9 mouse cellular contexts compared by ENCODE assay signal in genomic region chr7:101317014-101317413, GRCm38 (mm10). TPM values are rescaled to one million over a fixed set of nuclear protein-coding genes. Genes with fewer than 3 reads are reported as not detected.
DNase-seq lines count a peak whose midpoint lies in the region; ATAC-seq and TF ChIP-seq lines count a peak whose summit lies in the region.
"Had no signal": no experiment of that assay in that cellular context is flagged by ENCODE, and none has a peak within 500 bp of the region (broad histone marks: within the 10 kb centered on the region; RNA-seq: fewer than 3 reads in every experiment).

TSS of gene Stard10 (plus strand) at chr7:101317086.

- no peaks in the 10 kb centered on the region; the same call in 1 of the 2 replicates for H3K79me2 ChIP-seq in MEL (ENCODE audit: control insufficient read depth, insufficient read depth, low read length, poor library complexity)

- WGBS in kidney, adult 2 months, result 89% methylated on average over 3 of the region's 3 CpGs
- 37% methylated on average over 3 of the region's 3 CpGs for WGBS in large intestine, adult 2 months
- 61% methylated on average over 3 of the region's 3 CpGs for WGBS in stomach, embryonic 14.5 days

- H3K27me3 ChIP-seq in kidney, adult 2 months (replicated peaks; ENCODE audit: control insufficient read depth, insufficient read depth, low read length), result no peaks in the 10 kb centered on the region
- H3K27me3 ChIP-seq in MEL (ENCODE audit: control insufficient read depth in 1 of 2, insufficient read depth in 2 of 2, low read length in 2 of 2), result no peaks in the 10 kb centered on the region
- no peaks in the 10 kb centered on the region for H3K27me3 ChIP-seq in stomach, embryonic 14.5 days (ENCODE audit: control insufficient read depth, insufficient read depth, low read length)

- TF ChIP-seq EP300 in MEL (IDR thresholded peaks at IDR 0.05; ENCODE audit: low read depth in 1 of 2, low read length in 2 of 2), result no peak

- H3K9ac ChIP-seq in MEL (ENCODE audit: control insufficient read depth, low read depth, low read length, poor library complexity, severe bottlenecking), result no peak within 1 kb of the TSS
- no peak within 1 kb of the TSS for H3K9ac ChIP-seq in stomach, embryonic 14.5 days (replicated peaks; ENCODE audit: low read depth, low read length)

- no peak within 1 kb of the TSS for H3K4me3 ChIP-seq in kidney, adult 2 months (ENCODE audit: insufficient read depth, low read depth, low read length)
- H3K4me3 ChIP-seq in MEL (ENCODE audit: control insufficient read depth in 1 of 2, insufficient read depth in 1 of 2, low read depth in 2 of 2, low read length in 2 of 2), result no peak within 1 kb of the TSS
- no peak within 1 kb of the TSS for H3K4me3 ChIP-seq in stomach, embryonic 14.5 days (ENCODE audit: low read depth, low read length)

- ATAC-seq in stomach, embryonic 14.5 days (ENCODE audit: insufficient number of reproducible peaks, insufficient read depth, low FRiP score, low read depth), result no peak
- no peak for ATAC-seq in monocyte, adult 5-6 weeks (replicated peaks; ENCODE audit: insufficient number of reproducible peaks, low FRiP score, low TSS enrichment, poor library complexity, severe bottlenecking)

- no peak for TF ChIP-seq POLR2A in kidney, adult 2 months (IDR thresholded peaks at IDR 0.05; ENCODE audit: low read depth, low read length)
- no peak for TF ChIP-seq POLR2A in MEL (IDR thresholded peaks at IDR 0.05; ENCODE audit: control insufficient read depth in 1 of 2, insufficient read depth in 1 of 2, low read depth in 1 of 2, low read length in 2 of 2, poor library complexity in 1 of 2)

- no peak within 1 kb of the TSS for H3K4me2 ChIP-seq in stomach, embryonic 14.5 days (replicated peaks; ENCODE audit: low read depth, low read length)

- no peak within 1 kb of the TSS for H3K27ac ChIP-seq in kidney, adult 2 months (ENCODE audit: insufficient read depth, low read depth, low read length)
- peak within 1 kb of the TSS; percentile 46 for H3K27ac ChIP-seq in MEL (ENCODE audit: control insufficient read depth, low read depth, low read length)
- H3K27ac ChIP-seq in stomach, embryonic 14.5 days (ENCODE audit: low read length), result peak within 1 kb of the TSS; percentile 76; the same call in 1 of the 2 replicates

- DNase-seq in kidney, adult 2 months, result no peak
- no peak for DNase-seq in kidney, postnatal 10 days
- no peak for DNase-seq in MEL (ENCODE audit: low read depth, low spot score)
- DNase-seq in gastrocnemius, adult 8-10 months (ENCODE audit: low spot score in 2 of 2), result no peak
- DNase-seq in large intestine, adult 2 months (ENCODE audit: low read depth, low spot score), result no peak
- DNase-seq in urinary bladder, postnatal 36 days (ENCODE audit: low spot score in 2 of 2), result no peak

- no peaks in the 10 kb centered on the region for H3K9me3 ChIP-seq in MEL (replicated peaks; ENCODE audit: insufficient read depth, low read length)
- H3K9me3 ChIP-seq in stomach, embryonic 14.5 days (ENCODE audit: control insufficient read depth, low read depth, low read length), result no peaks in the 10 kb centered on the region
- H3K9me3 ChIP-seq: G1E had no signal

- H3K36me3 ChIP-seq in kidney, adult 2 months (ENCODE audit: control insufficient read depth, insufficient read depth, low read length), result no peaks in the 10 kb centered on the region
- H3K36me3 ChIP-seq in MEL (ENCODE audit: control insufficient read depth in 1 of 2, insufficient read depth in 2 of 2, low read length in 2 of 2), result peaks cover 0 to 10% of the 10 kb centered on the region in 2 experiments; a peak in 2 of 4 replicates
- H3K36me3 ChIP-seq in stomach, embryonic 14.5 days (ENCODE audit: control insufficient read depth, insufficient read depth, low read length), result no peaks in the 10 kb centered on the region
- H3K36me3 ChIP-seq: G1E had no signal

- TF ChIP-seq RAD21 in MEL (IDR thresholded peaks at IDR 0.05; ENCODE audit: low read depth, low read length), result no peak

- no peak for TF ChIP-seq CTCF in kidney, adult 2 months (conservative IDR thresholded peaks at IDR 0.05; ENCODE audit: insufficient read depth, insufficient read length, low read depth, low read length)
- TF ChIP-seq CTCF in MEL (IDR thresholded peaks at IDR 0.05 in 2 of 3, conservative IDR thresholded peaks at IDR 0.05 in 1 of 3; ENCODE audit: control insufficient read depth in 1 of 3, insufficient read depth in 1 of 3, low read depth in 2 of 3, low read length in 3 of 3, poor library complexity in 1 of 3, severe bottlenecking in 1 of 3), result no peak

- H3K4me1 ChIP-seq in kidney, adult 2 months (ENCODE audit: control insufficient read depth, insufficient read depth, low read length), result peaks cover 19% of the 10 kb centered on the region; the same call in 1 of the 2 replicates
- peaks cover 6 to 30% of the 10 kb centered on the region in 2 experiments for H3K4me1 ChIP-seq in MEL (ENCODE audit: control insufficient read depth in 1 of 2, insufficient read depth in 2 of 2, low read length in 2 of 2)
- peaks cover 7% of the 10 kb centered on the region; the same call in 1 of the 2 replicates for H3K4me1 ChIP-seq in stomach, embryonic 14.5 days (ENCODE audit: control insufficient read depth, insufficient read depth, low read length)

TF ChIP-seq in MEL, 35 proteins besides CTCF, POLR2A, EP300 and RAD21:
- no peak for TF ChIP-seq MEF2A (IDR thresholded peaks at IDR 0.05; ENCODE audit: extremely low read depth, insufficient replicate concordance, low read depth, low read length, poor library complexity, severe bottlenecking)
- TF ChIP-seq RCOR1 (IDR thresholded peaks at IDR 0.05; ENCODE audit: low read depth, low read length), result no peak
- no peak for TF ChIP-seq USF1 (IDR thresholded peaks at IDR 0.05; ENCODE audit: low read depth, low read length)
- TF ChIP-seq MAFK (IDR thresholded peaks at IDR 0.05; ENCODE audit: borderline replicate concordance, low read depth, low read length), result no peak
- TF ChIP-seq E2F4 (IDR thresholded peaks at IDR 0.05; ENCODE audit: borderline replicate concordance, low read depth, low read length), result no peak
- no peak for TF ChIP-seq ELF1 (IDR thresholded peaks at IDR 0.05; ENCODE audit: low read depth, low read length)
- TF ChIP-seq TBP (IDR thresholded peaks at IDR 0.05; ENCODE audit: low read depth, low read length), result no peak
- no peak for TF ChIP-seq JUND (IDR thresholded peaks at IDR 0.05; ENCODE audit: low read depth, low read length)
- no peak for TF ChIP-seq SMC3 (IDR thresholded peaks at IDR 0.05; ENCODE audit: low read depth, low read length)
- TF ChIP-seq HCFC1 (IDR thresholded peaks at IDR 0.05; ENCODE audit: low read depth, low read length), result no peak
- TF ChIP-seq GABPA (IDR thresholded peaks at IDR 0.05; ENCODE audit: low read depth, low read length), result no peak

RNA-seq across cellular contexts. Expression of gene Stard10, which starts in this region (rescaled TPM):
- polyA plus RNA-seq in kidney, adult 2 months (2012; rRNA removed), result 467 and 503 TPM in 2 replicates
- 6.6 and 9.3 TPM in 2 replicates for total RNA-seq in MEL (2012; rRNA removed)
- polyA plus RNA-seq in MEL (2012; ENCODE audit: insufficient read depth in 1 of 2, insufficient read length in 2 of 2, low read depth in 1 of 2, low replicate concordance in 2 of 2, missing spikeins in 1 of 2), result 10 to 100 TPM in 1 of 2 experiments, not detected in 1; 17.9 TPM
- total RNA-seq in gastrocnemius, adult 8-10 months (2022), result 10 to 100 TPM; 34.9 to 48.5 (median 43.7) TPM
- 246 and 277 TPM in 2 replicates for polyA plus RNA-seq in large intestine, adult 2 months (2012; rRNA removed)
- 123 and 128 TPM in 2 replicates for polyA plus RNA-seq in stomach, embryonic 14.5 days (2014; fragmentation: Nextera tagmentation; extraction: Ambion mirVana)
- 2.3 to 14.3 TPM (median 12.1 TPM) in 3 replicates for total RNA-seq in monocyte, adult 5-6 weeks (2017)
- total RNA-seq: G1E had no signal
